Mouse (Mus musculus): Measurements from ENCODE around the gene Trio. TPM values are rescaled to one million over a fixed set of nuclear protein-coding genes. Genes with fewer than 3 reads are reported as not detected.

The Trio gene
- polyA plus RNA-seq, 1 experiment = 56.3 TPM

GRCm38 (mm10) chr15:27822461-27822860 lies 203.2 kb downstream of the Trio start:
- H3ac ChIP-seq (ENCODE audit: control insufficient read depth, insufficient read length) = no peak overlapping the region
- TF ChIP-seq SRF (IDR thresholded peaks at IDR 0.05; ENCODE audit: control insufficient read depth, insufficient read length, low read depth) (no peak), MYOG (IDR thresholded peaks at IDR 0.05; ENCODE audit: control insufficient read depth in 1 of 3, insufficient read depth in 1 of 3, insufficient read length in 2 of 3, low read depth in 2 of 3) (no peak), POLR2AphosphoS2 (IDR thresholded peaks at IDR 0.05; ENCODE audit: insufficient read length, low read depth) (no peak), USF1 (IDR thresholded peaks at IDR 0.05; ENCODE audit: low read depth) (no peak), MYOD1 (IDR thresholded peaks at IDR 0.05; ENCODE audit: control insufficient read depth in 1 of 3, insufficient read length in 2 of 3, low read depth in 2 of 3) (no peak), REST (IDR thresholded peaks at IDR 0.05; ENCODE audit: insufficient read depth, insufficient read length) (no peak), MAX (IDR thresholded peaks at IDR 0.05; ENCODE audit: low read depth) (no peak), TCF3 (IDR thresholded peaks at IDR 0.05; ENCODE audit: insufficient read length, low read depth) (no peak)

GRCm38 (mm10) chr15:27821651-27822364 lies 203.8 kb downstream of the Trio start:
- Histone ChIP-seq H3K36me3 (ENCODE audit: control insufficient read depth, insufficient read depth) (peaks cover 89% of the 10 kb centered on the region), H3ac (ENCODE audit: control insufficient read depth, insufficient read length) (no peak overlapping the region), H3K4me3 (no peak overlapping the region), H3K27me3 (ENCODE audit: control insufficient read depth, insufficient read depth, insufficient read length) (no peaks in the 10 kb centered on the region), H3K79me2 (ENCODE audit: control insufficient read depth, insufficient read depth) (no peaks in the 10 kb centered on the region), H3K4me2 (ENCODE audit: low read depth) (peak overlapping the region; percentile 29)
- TF ChIP-seq POLR2AphosphoS2 (IDR thresholded peaks at IDR 0.05; ENCODE audit: insufficient read length, low read depth) = no peak
- peak; percentile 55; the same call in 1 of the 2 replicates for TF ChIP-seq CEBPB (IDR thresholded peaks at IDR 0.05; ENCODE audit: insufficient read depth, poor library complexity, severe bottlenecking)

More at GRCm38 (mm10) chr15:27822461-27822860, 203.2 kb downstream of the Trio start:
- H3K4me3 ChIP-seq = no peak overlapping the region
- peaks cover 89% of the 10 kb centered on the region for H3K36me3 ChIP-seq (ENCODE audit: control insufficient read depth, insufficient read depth)
- no peaks in the 10 kb centered on the region for H3K27me3 ChIP-seq (ENCODE audit: control insufficient read depth, insufficient read depth, insufficient read length)
- no peaks in the 10 kb centered on the region for H3K79me2 ChIP-seq (ENCODE audit: control insufficient read depth, insufficient read depth)
- H3K4me2 ChIP-seq (ENCODE audit: low read depth) = peak overlapping the region; percentile 29

GRCm38 (mm10) chr15:27817096-27817495 lies 208.6 kb downstream of the Trio start:
- TF ChIP-seq E2F4 (IDR thresholded peaks at IDR 0.05; ENCODE audit: insufficient read depth) (no peak), MAX (IDR thresholded peaks at IDR 0.05; ENCODE audit: low read depth) (no peak), POLR2A (IDR thresholded peaks at IDR 0.05; ENCODE audit: insufficient read length, low read depth) (no peak), SRF (IDR thresholded peaks at IDR 0.05; ENCODE audit: control insufficient read depth, insufficient read length, low read depth) (no peak)
- H3K27me3 ChIP-seq (ENCODE audit: control insufficient read depth, insufficient read depth, insufficient read length) = no peaks in the 10 kb centered on the region
- no peak overlapping the region for H3K4me3 ChIP-seq
- no peaks in the 10 kb centered on the region for H3K79me2 ChIP-seq (ENCODE audit: control insufficient read depth, insufficient read depth)
- no peak overlapping the region for H3ac ChIP-seq (ENCODE audit: control insufficient read depth, insufficient read length)
- peaks cover 79% of the 10 kb centered on the region for H3K36me3 ChIP-seq (ENCODE audit: control insufficient read depth, insufficient read depth)
- H3K4me2 ChIP-seq (ENCODE audit: low read depth) = no peak overlapping the region

GRCm38 (mm10) chr15:27814677-27815391 lies 210.8 kb downstream of the Trio start:
- H3ac ChIP-seq (ENCODE audit: control insufficient read depth, insufficient read length) = no peak overlapping the region
- no peaks in the 10 kb centered on the region for H3K79me2 ChIP-seq (ENCODE audit: control insufficient read depth, insufficient read depth)
- TF ChIP-seq POLR2A (IDR thresholded peaks at IDR 0.05; ENCODE audit: insufficient read length, low read depth) (no peak), USF1 (IDR thresholded peaks at IDR 0.05; ENCODE audit: low read depth) (no peak), TCF3 (IDR thresholded peaks at IDR 0.05; ENCODE audit: insufficient read length, low read depth) (no peak), TCF12 (IDR thresholded peaks at IDR 0.05; ENCODE audit: insufficient read depth, poor library complexity, severe bottlenecking) (no peak), MAX (IDR thresholded peaks at IDR 0.05; ENCODE audit: low read depth) (no peak), E2F4 (IDR thresholded peaks at IDR 0.05; ENCODE audit: insufficient read depth) (no peak), POLR2AphosphoS2 (IDR thresholded peaks at IDR 0.05; ENCODE audit: insufficient read length, low read depth) (no peak), CEBPB (IDR thresholded peaks at IDR 0.05; ENCODE audit: insufficient read depth, poor library complexity, severe bottlenecking) (no peak), MYOG (IDR thresholded peaks at IDR 0.05; ENCODE audit: control insufficient read depth in 1 of 3, insufficient read depth in 1 of 3, insufficient read length in 2 of 3, low read depth in 2 of 3) (no peak), SRF (IDR thresholded peaks at IDR 0.05; ENCODE audit: control insufficient read depth, insufficient read length, low read depth) (no peak), MYOD1 (IDR thresholded peaks at IDR 0.05; ENCODE audit: control insufficient read depth in 1 of 3, insufficient read length in 2 of 3, low read depth in 2 of 3) (no peak), REST (IDR thresholded peaks at IDR 0.05; ENCODE audit: insufficient read depth, insufficient read length) (no peak)
- no peak overlapping the region for H3K4me3 ChIP-seq
- no peaks in the 10 kb centered on the region for H3K27me3 ChIP-seq (ENCODE audit: control insufficient read depth, insufficient read depth, insufficient read length)
- H3K36me3 ChIP-seq (ENCODE audit: control insufficient read depth, insufficient read depth) = peaks cover 82% of the 10 kb centered on the region
- H3K4me2 ChIP-seq (ENCODE audit: low read depth) = no peak overlapping the region

- no peak overlapping the region for H3K4me2 ChIP-seq (ENCODE audit: low read depth)
- H3ac ChIP-seq (ENCODE audit: control insufficient read depth, insufficient read length) = no peak overlapping the region
- H3K27me3 ChIP-seq (ENCODE audit: control insufficient read depth, insufficient read depth, insufficient read length) = no peaks in the 10 kb centered on the region
- H3K79me2 ChIP-seq (ENCODE audit: control insufficient read depth, insufficient read depth) = no peaks in the 10 kb centered on the region
- peaks cover 59% of the 10 kb centered on the region for H3K36me3 ChIP-seq (ENCODE audit: control insufficient read depth, insufficient read depth)
- no peak overlapping the region for H3K4me3 ChIP-seq
- no peak for TF ChIP-seq SRF (IDR thresholded peaks at IDR 0.05; ENCODE audit: control insufficient read depth, insufficient read length, low read depth)
- no peak for TF ChIP-seq TCF3 (IDR thresholded peaks at IDR 0.05; ENCODE audit: insufficient read length, low read depth)
- no peak for TF ChIP-seq REST (IDR thresholded peaks at IDR 0.05; ENCODE audit: insufficient read depth, insufficient read length)
- TF ChIP-seq E2F4 (IDR thresholded peaks at IDR 0.05; ENCODE audit: insufficient read depth) = no peak
- no peak for TF ChIP-seq MYOG (IDR thresholded peaks at IDR 0.05; ENCODE audit: control insufficient read depth in 1 of 3, insufficient read depth in 1 of 3, insufficient read length in 2 of 3, low read depth in 2 of 3)
- TF ChIP-seq USF1 (IDR thresholded peaks at IDR 0.05; ENCODE audit: low read depth) = no peak
- no peak for TF ChIP-seq POLR2AphosphoS2 (IDR thresholded peaks at IDR 0.05; ENCODE audit: insufficient read length, low read depth)
- TF ChIP-seq POLR2A (IDR thresholded peaks at IDR 0.05; ENCODE audit: insufficient read length, low read depth) = no peak
- TF ChIP-seq TCF12 (IDR thresholded peaks at IDR 0.05; ENCODE audit: insufficient read depth, poor library complexity, severe bottlenecking) = no peak
- no peak for TF ChIP-seq MYOD1 (IDR thresholded peaks at IDR 0.05; ENCODE audit: control insufficient read depth in 1 of 3, insufficient read length in 2 of 3, low read depth in 2 of 3)
- no peak for TF ChIP-seq CEBPB (IDR thresholded peaks at IDR 0.05; ENCODE audit: insufficient read depth, poor library complexity, severe bottlenecking)
- TF ChIP-seq MAX (IDR thresholded peaks at IDR 0.05; ENCODE audit: low read depth) = no peak
Observed at GRCm38 (mm10) chr15:27810793-27811488, 214.7 kb downstream of the Trio start.

All from myocyte (in vitro differentiated cells).